Mouse (Mus musculus): Measurements from ENCODE around the gene Nmt1. TPM values are rescaled to one million over a fixed set of nuclear protein-coding genes. Genes with fewer than 3 reads are reported as not detected.

Nmt1 gene
- total and polyA plus RNA-seq, 2 experiments from 2014 or later: 39.8 to 71.5 TPM

DNA sequence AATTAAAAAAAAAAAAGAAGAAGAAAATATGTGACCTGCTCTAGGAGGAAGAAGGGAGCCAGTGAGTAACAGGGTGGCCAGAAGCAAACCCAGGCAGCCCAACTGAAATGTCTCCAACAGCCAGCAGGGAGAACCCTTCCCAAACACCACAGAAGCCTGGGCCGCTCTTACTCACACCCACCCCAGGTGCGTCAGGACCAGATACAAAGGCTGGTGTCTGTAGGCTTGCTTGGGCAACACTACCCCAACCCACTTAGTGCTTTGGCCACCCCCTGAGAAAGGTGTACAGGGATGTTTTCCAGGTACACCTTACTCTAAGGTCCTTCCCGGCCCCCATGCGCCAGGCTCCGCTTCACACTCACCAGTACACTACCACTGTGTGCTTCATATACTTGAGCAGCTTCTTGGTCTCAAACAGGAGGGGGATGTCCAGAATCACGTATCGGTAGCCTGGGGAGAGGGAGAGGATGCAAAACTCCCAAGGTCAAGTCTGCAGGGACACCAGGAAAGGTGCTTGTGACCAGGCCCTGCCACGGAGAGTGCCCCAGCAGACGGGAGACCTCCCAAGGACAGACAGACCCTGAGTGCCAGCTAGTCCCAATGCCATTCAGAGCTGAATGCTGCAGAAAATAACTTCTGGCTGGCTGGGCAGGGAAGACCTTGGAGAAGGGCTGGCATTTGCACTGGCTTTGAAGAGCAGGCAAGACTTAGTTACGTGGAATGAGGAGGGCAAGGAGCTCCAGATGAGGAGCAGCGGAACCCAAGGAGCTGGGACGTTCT lies 30.8 kb upstream of the Nmt1 start:
- no peak for ATAC-seq
- no peak for DNase-seq (ENCODE audit: low spot score)
- Histone ChIP-seq H3K36me3 (ENCODE audit: insufficient read depth, low read length) (peaks cover 45% of the 10 kb centered on the region), H3K4me2 (ENCODE audit: low read depth, low read length) (no peak overlapping the region), H3K9me3 (ENCODE audit: low read length) (no peaks in the 10 kb centered on the region), H3K27me3 (ENCODE audit: insufficient read depth, low read length) (no peaks in the 10 kb centered on the region), H3K27ac (no peak overlapping the region), H3K9ac (replicated peaks; ENCODE audit: low read length) (no peak overlapping the region), H3K4me1 (ENCODE audit: insufficient read depth, low read length) (0 out of 2 replicates have a peak, but pooled peaks cover 1% of the 10 kb centered on the region), H3K4me3 (ENCODE audit: low read length) (no peak overlapping the region)
- WGBS: 94% methylated on average over 12 of the region's 12 CpGs
- no peak for TF ChIP-seq CTCF (IDR thresholded peaks at IDR 0.05; ENCODE audit: low read depth)

- ATAC-seq: no peak
- no peak overlapping the region for H3K4me2 ChIP-seq (ENCODE audit: low read depth, low read length)
- H3K9ac ChIP-seq (replicated peaks; ENCODE audit: low read length): no peak overlapping the region
- no peak overlapping the region for H3K4me3 ChIP-seq (ENCODE audit: low read length)
- DNase-seq (ENCODE audit: low spot score): no peak
- peaks cover 45% of the 10 kb centered on the region for H3K36me3 ChIP-seq (ENCODE audit: insufficient read depth, low read length)
- TF ChIP-seq CTCF (IDR thresholded peaks at IDR 0.05; ENCODE audit: low read depth): no peak
- no peaks in the 10 kb centered on the region for H3K27me3 ChIP-seq (ENCODE audit: insufficient read depth, low read length)
- peaks cover 2% of the 10 kb centered on the region; the same call in 1 of the 2 replicates for H3K4me1 ChIP-seq (ENCODE audit: insufficient read depth, low read length)
- no peak overlapping the region for H3K27ac ChIP-seq
- no peaks in the 10 kb centered on the region for H3K9me3 ChIP-seq (ENCODE audit: low read length)
- 90% methylated on average over 7 of the region's 7 CpGs for WGBS
Measured at GRCm38 (mm10) chr11:102998254-102998576, 29.8 kb upstream of the Nmt1 start.

- WGBS: 60% methylated on average over 14 of the region's 14 CpGs
- DNase-seq (ENCODE audit: low spot score) (no peak), ATAC-seq (no peak)
- peak overlapping the region; percentile 27; the same call in 1 of the 2 replicates for H3K27ac ChIP-seq
- TF ChIP-seq CTCF (IDR thresholded peaks at IDR 0.05; ENCODE audit: low read depth): no peak
- no peak overlapping the region for H3K4me3 ChIP-seq (ENCODE audit: low read length)
- no peaks in the 10 kb centered on the region for H3K27me3 ChIP-seq (ENCODE audit: insufficient read depth, low read length)
- H3K36me3 ChIP-seq (ENCODE audit: insufficient read depth, low read length): peaks cover 45% of the 10 kb centered on the region
- H3K9ac ChIP-seq (replicated peaks; ENCODE audit: low read length): no peak overlapping the region
- H3K4me1 ChIP-seq (ENCODE audit: insufficient read depth, low read length): peaks cover 5% of the 10 kb centered on the region; the same call in 1 of the 2 replicates
- no peak overlapping the region for H3K4me2 ChIP-seq (ENCODE audit: low read depth, low read length)
- no peaks in the 10 kb centered on the region for H3K9me3 ChIP-seq (ENCODE audit: low read length)
Measured at GRCm38 (mm10) chr11:102998577-102999316, 29.2 kb upstream of the Nmt1 start.

- no peak overlapping the region for H3K27ac ChIP-seq
- no peak overlapping the region for H3K4me2 ChIP-seq (ENCODE audit: low read depth, low read length)
- ATAC-seq: no peak
- H3K27me3 ChIP-seq (ENCODE audit: insufficient read depth, low read length): no peaks in the 10 kb centered on the region
- peaks cover 42% of the 10 kb centered on the region for H3K36me3 ChIP-seq (ENCODE audit: insufficient read depth, low read length)
- H3K9me3 ChIP-seq (ENCODE audit: low read length): no peaks in the 10 kb centered on the region
- peaks cover 5% of the 10 kb centered on the region; the same call in 1 of the 2 replicates for H3K4me1 ChIP-seq (ENCODE audit: insufficient read depth, low read length)
- no peak for TF ChIP-seq CTCF (IDR thresholded peaks at IDR 0.05; ENCODE audit: low read depth)
- H3K9ac ChIP-seq (replicated peaks; ENCODE audit: low read length): no peak overlapping the region
- DNase-seq (ENCODE audit: low spot score): no peak
- H3K4me3 ChIP-seq (ENCODE audit: low read length): no peak overlapping the region
- WGBS: 81% methylated on average over 14 of the region's 14 CpGs
Measured at GRCm38 (mm10) chr11:102999317-102999970, 28.5 kb upstream of the Nmt1 start.

DNA sequence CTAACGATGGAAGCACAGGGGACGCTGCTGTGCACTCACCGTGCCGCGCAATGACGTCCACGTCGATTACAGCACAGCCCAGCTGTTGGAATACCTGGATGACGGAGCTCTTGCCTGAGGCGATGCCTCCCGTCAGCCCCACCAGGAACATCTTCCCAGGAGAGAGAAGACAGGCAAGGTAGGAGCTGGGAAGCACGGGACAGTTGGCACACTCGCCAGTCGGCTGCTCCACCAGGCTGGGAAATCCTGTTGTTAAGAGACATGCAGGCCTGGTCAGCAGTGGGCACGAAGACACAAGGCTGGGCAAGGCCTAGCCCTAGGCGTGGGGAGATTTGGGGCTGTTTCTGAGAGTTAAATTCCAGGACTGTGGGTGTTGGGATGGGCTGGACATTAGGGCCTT lies 27.9 kb upstream of the Nmt1 start:
- peaks cover 36% of the 10 kb centered on the region for H3K36me3 ChIP-seq (ENCODE audit: insufficient read depth, low read length)
- 85% methylated on average over 16 of the region's 16 CpGs for WGBS
- DNase-seq (ENCODE audit: low spot score) (no peak), ATAC-seq (no peak)
- no peak for TF ChIP-seq CTCF (IDR thresholded peaks at IDR 0.05; ENCODE audit: low read depth)
- H3K9ac ChIP-seq (replicated peaks; ENCODE audit: low read length): no peak overlapping the region
- H3K4me1 ChIP-seq (ENCODE audit: insufficient read depth, low read length): peaks cover 5% of the 10 kb centered on the region; the same call in 1 of the 2 replicates
- no peaks in the 10 kb centered on the region for H3K27me3 ChIP-seq (ENCODE audit: insufficient read depth, low read length)
- no peaks in the 10 kb centered on the region for H3K9me3 ChIP-seq (ENCODE audit: low read length)
- H3K27ac ChIP-seq: no peak overlapping the region
- H3K4me2 ChIP-seq (ENCODE audit: low read depth, low read length): no peak overlapping the region
- H3K4me3 ChIP-seq (ENCODE audit: low read length): no peak overlapping the region

DNA sequence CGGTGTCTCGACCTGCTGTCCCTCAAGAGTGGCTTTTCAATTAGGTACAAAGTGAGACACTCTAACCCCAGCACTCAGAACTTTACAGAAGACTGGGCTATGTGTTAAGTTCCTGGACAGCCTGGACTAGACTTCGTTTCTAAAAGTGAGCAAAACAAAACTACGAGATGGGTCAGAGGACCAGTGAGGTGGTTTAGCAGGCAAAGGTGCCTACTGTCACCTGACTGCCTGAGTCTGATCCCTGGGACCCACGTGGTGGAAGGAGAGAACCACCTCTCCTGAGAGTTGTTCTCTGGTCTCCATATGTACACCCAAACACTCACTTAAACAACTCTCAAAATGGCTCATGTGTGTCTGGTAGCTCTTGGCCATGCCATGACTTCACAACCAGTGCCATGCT lies 26.9 kb upstream of the Nmt1 start:
- ATAC-seq (no peak), DNase-seq (ENCODE audit: low spot score) (no peak)
- Histone ChIP-seq H3K4me1 (ENCODE audit: insufficient read depth, low read length) (peaks cover 5% of the 10 kb centered on the region; the same call in 1 of the 2 replicates), H3K9ac (replicated peaks; ENCODE audit: low read length) (no peak overlapping the region), H3K4me3 (ENCODE audit: low read length) (no peak overlapping the region), H3K36me3 (ENCODE audit: insufficient read depth, low read length) (peaks cover 26% of the 10 kb centered on the region), H3K9me3 (ENCODE audit: low read length) (no peaks in the 10 kb centered on the region), H3K27ac (no peak overlapping the region), H3K4me2 (ENCODE audit: low read depth, low read length) (no peak overlapping the region), H3K27me3 (ENCODE audit: insufficient read depth, low read length) (no peaks in the 10 kb centered on the region)
- no peak for TF ChIP-seq CTCF (IDR thresholded peaks at IDR 0.05; ENCODE audit: low read depth)
- 89% methylated on average over 5 of the region's 5 CpGs for WGBS
